Mouse (Mus musculus) splenic B cell, adult 2 months (primary cell): ENCODE data around the gene Erich2.

Experiments
- DNase-seq: peaks from one replicate; pipeline ENCODE4 v3.0.0-alpha.2; 2011; ENCODE audit warnings: low read depth, low spot score
- H3K27me3 ChIP-seq: 2 replicates; pipeline ENCODE4 v1.6.1; 2012; ENCODE audit warnings: mild to moderate bottlenecking, low read length, moderate library complexity, mixed read lengths; ENCODE audit not compliant: control insufficient read depth, poor library complexity, insufficient read depth, severe bottlenecking
- H3K36me3 ChIP-seq: 2 replicates; pipeline ENCODE4 v1.6.1; 2012; ENCODE audit warnings: mild to moderate bottlenecking, low read length, moderate library complexity, mixed read lengths; ENCODE audit not compliant: control insufficient read depth, poor library complexity, insufficient read depth, severe bottlenecking

The Erich2 gene

DNA sequence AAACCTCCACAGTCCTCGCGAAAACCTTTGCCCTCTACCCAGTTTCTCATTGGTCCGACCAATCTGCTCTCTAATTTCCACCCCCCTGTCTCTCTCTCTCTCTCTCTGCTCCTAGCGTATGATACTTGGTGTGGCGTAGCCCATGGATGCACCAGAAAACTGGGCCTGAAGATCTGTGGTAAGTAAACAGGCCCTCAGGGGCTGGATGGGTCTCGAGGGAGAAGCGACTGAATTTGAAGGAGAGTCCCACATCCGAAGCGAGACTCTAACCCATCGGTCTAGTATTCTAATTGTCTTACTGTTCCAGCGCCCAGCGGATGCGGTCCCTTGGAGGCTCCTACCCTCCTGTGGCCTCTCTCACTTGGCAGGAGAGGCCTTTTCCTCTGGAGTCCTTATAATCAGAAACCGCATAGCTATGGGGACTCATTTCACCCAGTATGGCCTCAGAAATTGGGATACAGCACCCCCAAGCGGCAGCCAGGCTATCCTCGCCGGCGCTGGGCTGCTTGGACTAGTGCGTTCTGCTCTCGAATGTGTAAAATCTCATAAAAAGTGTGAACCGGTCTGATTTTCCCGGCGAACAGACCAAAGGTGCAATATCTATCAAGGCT, 58.6 kb downstream of the Erich2 start:
- DNase-seq: peak; percentile 80
- no peaks in the 10 kb centered on the region for H3K27me3 ChIP-seq
- H3K36me3 ChIP-seq: no peaks in the 10 kb centered on the region

DNA sequence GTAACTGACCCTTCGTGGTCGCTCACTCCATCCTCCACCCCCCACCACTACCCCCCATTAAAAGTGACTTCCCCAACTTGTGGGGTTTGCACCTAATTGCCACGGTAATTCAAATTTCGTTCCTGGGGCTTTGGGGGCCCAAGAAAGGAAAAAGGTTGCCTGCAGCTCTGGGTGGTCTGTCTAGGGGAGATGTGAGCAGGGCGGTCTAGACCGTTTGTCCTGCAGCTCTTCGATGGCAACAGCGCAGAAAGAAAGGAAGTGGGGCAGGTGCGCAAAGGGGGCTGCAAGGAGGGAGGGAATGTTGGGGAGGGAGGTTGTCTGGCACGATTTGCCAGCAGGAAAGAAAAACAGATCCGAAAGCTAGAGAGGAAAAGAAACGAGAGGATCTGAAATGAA, 59.1 kb downstream of the Erich2 start:
- DNase-seq: no peak
- Histone ChIP-seq H3K27me3 (no peaks in the 10 kb centered on the region), H3K36me3 (no peaks in the 10 kb centered on the region)

DNA sequence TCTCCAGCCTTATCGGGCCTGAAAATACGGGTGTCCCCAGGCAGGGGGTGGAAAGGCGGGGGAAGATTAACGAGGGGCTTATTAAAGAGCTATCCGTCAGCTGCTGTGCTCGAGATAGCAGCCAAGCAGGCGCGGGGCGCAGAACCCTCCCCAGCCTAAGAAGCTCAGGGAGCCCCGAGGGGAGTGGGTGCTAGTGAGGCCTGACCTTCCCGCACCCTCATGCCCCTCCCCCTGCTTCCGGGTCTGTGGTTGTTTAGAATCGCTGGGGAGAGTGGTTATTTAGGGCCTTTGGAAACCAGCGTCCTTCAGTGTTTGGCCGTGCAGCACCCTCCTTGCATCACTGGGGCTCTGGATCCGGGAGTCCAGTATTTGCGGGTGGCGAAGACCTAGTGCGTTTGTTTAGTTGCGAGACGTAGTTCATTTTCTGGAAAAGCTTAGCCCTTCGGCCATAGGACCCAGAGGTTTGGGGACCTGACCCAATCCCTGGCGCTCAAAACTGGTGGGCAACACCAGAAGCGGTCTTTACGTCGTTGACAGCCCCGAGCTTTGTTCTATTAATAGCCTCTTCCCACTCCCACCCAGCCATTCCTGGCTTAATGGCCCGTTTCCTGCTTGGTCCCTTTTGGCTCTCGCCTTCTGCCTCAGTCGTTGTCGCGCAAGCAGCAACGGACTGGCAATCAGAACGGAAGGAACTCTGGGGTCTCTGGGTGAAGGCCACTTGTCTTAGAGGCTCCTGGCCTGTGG, 59.8 kb downstream of the Erich2 start:
- DNase-seq: peak; percentile 57
- Histone ChIP-seq H3K36me3 (no peaks in the 10 kb centered on the region), H3K27me3 (no peaks in the 10 kb centered on the region)

DNA sequence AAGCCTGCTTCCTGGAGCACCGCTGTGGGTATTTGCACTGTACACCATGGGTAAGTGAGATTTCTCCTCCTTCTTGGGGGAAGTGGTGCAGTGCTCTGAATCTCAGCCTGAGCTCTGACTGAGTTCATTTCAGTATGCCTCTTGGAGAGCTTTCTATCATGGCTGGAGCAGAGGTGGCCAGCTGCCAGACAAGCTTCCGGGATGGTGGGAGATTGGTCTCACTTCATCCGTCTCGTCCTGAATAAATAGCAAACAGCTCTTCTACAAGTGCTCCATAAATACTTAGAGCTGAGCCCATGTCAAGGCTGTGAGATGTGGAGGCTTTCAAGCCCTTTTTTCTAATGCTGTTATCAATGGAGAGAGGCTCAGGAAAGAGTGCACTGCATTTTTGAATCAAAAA, 63.1 kb downstream of the Erich2 start:
- DNase-seq: no peak
- Histone ChIP-seq H3K36me3 (no peaks in the 10 kb centered on the region), H3K27me3 (no peaks in the 10 kb centered on the region)

DNA sequence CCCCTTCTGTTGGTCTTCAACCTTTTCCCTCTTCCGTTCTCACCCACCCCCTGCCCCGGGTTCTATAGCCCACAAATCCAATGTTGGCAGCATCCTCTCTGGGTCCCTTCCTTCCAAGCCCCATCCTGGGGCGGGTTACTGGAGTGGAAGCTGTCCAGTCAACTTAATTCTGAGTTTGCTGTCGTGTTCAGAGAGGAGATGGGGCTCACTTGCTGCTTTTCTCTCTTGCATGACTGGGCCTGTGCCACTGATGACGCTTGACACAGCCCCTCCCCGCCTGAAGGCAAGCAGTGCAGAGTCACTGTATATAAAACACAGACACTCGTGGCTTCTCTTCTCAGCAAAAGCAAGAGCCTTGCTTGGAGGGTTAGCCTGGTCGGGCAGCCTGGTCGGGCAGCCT, 63.6 kb downstream of the Erich2 start:
- H3K27me3 ChIP-seq: no peaks in the 10 kb centered on the region
- no peaks in the 10 kb centered on the region for H3K36me3 ChIP-seq
- DNase-seq: no peak

DNA sequence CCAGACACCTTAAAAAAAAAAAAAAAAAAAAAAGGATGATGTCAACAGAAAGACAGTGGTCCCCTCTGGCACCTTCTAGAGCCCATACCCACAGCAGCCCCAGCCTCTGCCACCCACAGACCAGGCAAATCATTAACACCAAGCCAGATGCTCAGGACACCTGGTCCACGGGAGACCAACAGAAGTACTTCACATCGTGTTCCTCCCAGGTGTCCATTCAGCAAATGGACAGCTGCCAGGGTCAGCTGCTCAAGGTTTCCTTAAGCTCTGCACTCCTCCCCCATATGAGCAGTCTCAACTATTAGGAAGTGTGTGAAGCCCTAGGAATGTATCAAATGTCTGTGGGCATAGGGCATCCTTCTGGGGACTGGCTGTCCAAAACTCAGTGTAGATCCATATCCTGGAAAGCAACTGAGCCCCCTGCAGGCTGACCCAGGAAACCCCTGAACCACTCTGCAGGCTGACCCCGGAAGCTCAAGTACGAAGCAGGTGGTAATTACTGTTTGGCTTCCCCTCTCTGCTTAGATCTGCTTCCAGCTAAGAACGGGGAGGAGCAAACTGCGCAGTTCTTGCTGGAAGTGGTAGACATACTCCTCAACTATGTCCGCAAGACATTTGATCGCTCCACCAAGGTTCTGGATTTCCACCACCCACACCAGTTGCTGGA, 65.1 kb downstream of the Erich2 start:
- no peaks in the 10 kb centered on the region for H3K27me3 ChIP-seq

DNA sequence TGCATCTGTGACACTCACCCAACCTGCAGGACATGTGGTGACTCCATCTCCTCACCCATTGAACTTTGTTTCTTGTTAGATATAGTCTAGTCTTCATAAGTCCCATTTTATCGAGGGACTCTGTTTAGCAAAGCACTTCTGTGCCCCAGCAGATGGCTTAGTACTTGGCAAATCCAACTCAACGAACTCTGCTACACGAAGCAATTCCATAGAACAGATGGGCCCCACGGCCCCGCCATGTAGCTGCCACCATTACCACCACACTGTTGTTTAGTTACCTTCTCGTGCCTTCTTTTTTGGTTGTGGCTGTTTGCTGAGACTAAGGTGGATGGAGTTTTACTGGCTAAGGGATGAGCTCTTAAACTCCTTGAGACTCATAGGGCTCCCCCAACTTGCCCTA, 79.6 kb downstream of the Erich2 start:
- DNase-seq: no peak
- Histone ChIP-seq H3K27me3 (no peaks in the 10 kb centered on the region), H3K36me3 (no peaks in the 10 kb centered on the region)

More for the DNA sequence above, 65.1 kb downstream of the Erich2 start:
- no peak for DNase-seq
- H3K36me3 ChIP-seq: no peaks in the 10 kb centered on the region; the same call in 1 of the 2 replicates
